Mouse (Mus musculus): ENCODE measurements around the gene Guk1.

GRCm38 (mm10) chr11:59185490-59185889, 6.5 kb downstream of the Guk1 start:
- TF ChIP-seq POLR2A (IDR thresholded peaks at IDR 0.05; ENCODE audit: extremely low read depth, insufficient read depth, low read length): no peak
- TF ChIP-seq CTCF (IDR thresholded peaks at IDR 0.05; ENCODE audit: extremely low read depth, insufficient read depth, low read length): no peak
